ENCODE assay signal across 20 mouse cellular contexts in genomic region chr2:158602663-158603062, GRCm38 (mm10). TPM values are rescaled to one million over a fixed set of nuclear protein-coding genes. Genes with fewer than 3 reads are reported as not detected.
DNase-seq lines count a peak whose midpoint lies in the region; ATAC-seq and TF ChIP-seq lines count a peak whose summit lies in the region.
"Had no signal": no experiment of that assay in that cellular context is flagged by ENCODE, and none has a peak within 500 bp of the region (broad histone marks: within the 10 kb centered on the region; RNA-seq: fewer than 3 reads in every experiment).

No protein-coding gene starts in this region.

- WGBS in lung, embryonic 14.5 days = 14% methylated on average over 15 of the region's 15 CpGs
- WGBS in forebrain, postnatal 0 days = 16% methylated on average over 15 of the region's 15 CpGs
- 22% methylated on average over 15 of the region's 15 CpGs for WGBS in hindbrain, postnatal 0 days
- WGBS in neural tube, embryonic 14.5 days = 2% methylated on average over 15 of the region's 15 CpGs

- H3K36me3 ChIP-seq in lung, embryonic 14.5 days (ENCODE audit: insufficient read depth) = no peaks in the 10 kb centered on the region
- H3K36me3 ChIP-seq in forebrain, postnatal 0 days (ENCODE audit: insufficient read depth) = no peaks in the 10 kb centered on the region
- no peaks in the 10 kb centered on the region for H3K36me3 ChIP-seq in hindbrain, postnatal 0 days (ENCODE audit: insufficient read depth, low read length)
- no peaks in the 10 kb centered on the region for H3K36me3 ChIP-seq in neural tube, embryonic 14.5 days (ENCODE audit: control insufficient read depth, insufficient read depth, low read length)
- H3K36me3 ChIP-seq: limb, embryonic 15.5 days had no signal

- DNase-seq in lung, embryonic 14.5 days = no peak
- DNase-seq in lung, postnatal 36 days = no peak
- no peak for DNase-seq in forebrain, postnatal 0 days
- DNase-seq in hindbrain, postnatal 0 days (ENCODE audit: low spot score) = peak; percentile 43
- no peak for DNase-seq in gastrocnemius, postnatal 14 days
- DNase-seq in lung, postnatal 25 days (ENCODE audit: low spot score) = no peak
- DNase-seq: cerebellum, postnatal 36 days; lung, postnatal 10 days had no signal

- no peak overlapping the region for H3K4me2 ChIP-seq in lung, embryonic 14.5 days
- H3K4me2 ChIP-seq in forebrain, postnatal 0 days (ENCODE audit: low read depth) = peak overlapping the region; percentile 32
- H3K4me2 ChIP-seq in hindbrain, postnatal 0 days (ENCODE audit: low read depth, low read length) = no peak overlapping the region
- peak overlapping the region; percentile 23; the same call in 1 of the 2 replicates for H3K4me2 ChIP-seq in neural tube, embryonic 14.5 days (ENCODE audit: low read depth, low read length)
- H3K4me2 ChIP-seq: heart, embryonic 11.5 days; limb, embryonic 15.5 days had no signal

- intact Hi-C loops in gastrocnemius, postnatal 14 days (cut with DNase I; ENCODE audit: low total_unique reads) = no loop called here

- no peak for TF ChIP-seq CTCF in lung, embryonic 14.5 days (IDR thresholded peaks at IDR 0.05; ENCODE audit: low read depth)
- no peak for TF ChIP-seq CTCF in forebrain, postnatal 0 days (IDR thresholded peaks at IDR 0.05; ENCODE audit: low read depth)
- TF ChIP-seq CTCF in hindbrain, postnatal 0 days (IDR thresholded peaks at IDR 0.05; ENCODE audit: low read depth) = no peak

- H3K4me1 ChIP-seq in lung, embryonic 14.5 days (ENCODE audit: insufficient read depth) = no peaks in the 10 kb centered on the region
- H3K4me1 ChIP-seq in forebrain, postnatal 0 days (ENCODE audit: insufficient read depth) = peaks cover 4% of the 10 kb centered on the region; the same call in 1 of the 2 replicates
- no peaks in the 10 kb centered on the region; the same call in 1 of the 2 replicates for H3K4me1 ChIP-seq in hindbrain, postnatal 0 days (ENCODE audit: insufficient read depth, low read length)
- peaks cover 9% of the 10 kb centered on the region for H3K4me1 ChIP-seq in neural tube, embryonic 14.5 days (ENCODE audit: control insufficient read depth, insufficient read depth, low read length)
- H3K4me1 ChIP-seq: limb, embryonic 15.5 days had no signal

- H3K9me3 ChIP-seq in lung, embryonic 14.5 days (ENCODE audit: low read depth, low read length) = no peaks in the 10 kb centered on the region
- H3K9me3 ChIP-seq in forebrain, postnatal 0 days (ENCODE audit: low read length) = no peaks in the 10 kb centered on the region
- no peaks in the 10 kb centered on the region for H3K9me3 ChIP-seq in hindbrain, postnatal 0 days (ENCODE audit: low read length)
- no peaks in the 10 kb centered on the region for H3K9me3 ChIP-seq in neural tube, embryonic 14.5 days (ENCODE audit: control insufficient read depth, low read length)
- H3K9me3 ChIP-seq: limb, embryonic 15.5 days had no signal

- no peak overlapping the region for H3K27ac ChIP-seq in lung, embryonic 14.5 days (ENCODE audit: low read depth)
- H3K27ac ChIP-seq in forebrain, postnatal 0 days (ENCODE audit: low read depth, low read length) = peak overlapping the region; percentile 29; the same call in 1 of the 2 replicates
- H3K27ac ChIP-seq in hindbrain, postnatal 0 days = peak overlapping the region; percentile 11; the same call in 1 of the 2 replicates
- H3K27ac ChIP-seq in neural tube, embryonic 14.5 days (ENCODE audit: low read depth, low read length) = 0 out of 2 replicates have a peak overlapping the region, but pooled peaks have one; percentile 44
- H3K27ac ChIP-seq: kidney, postnatal 0 days; limb, embryonic 15.5 days had no signal

- peaks cover 27% of the 10 kb centered on the region for H3K27me3 ChIP-seq in lung, embryonic 14.5 days (ENCODE audit: insufficient read depth, low read length)
- H3K27me3 ChIP-seq in forebrain, postnatal 0 days (ENCODE audit: insufficient read depth, low read length) = no peaks in the 10 kb centered on the region
- H3K27me3 ChIP-seq in hindbrain, postnatal 0 days (ENCODE audit: insufficient read depth, low read length) = peaks cover 9% of the 10 kb centered on the region
- H3K27me3 ChIP-seq in neural tube, embryonic 14.5 days (ENCODE audit: control insufficient read depth, insufficient read depth, low read length) = peaks cover 3% of the 10 kb centered on the region

- H3K9ac ChIP-seq in lung, embryonic 14.5 days = no peak overlapping the region
- peak overlapping the region; percentile 6; the same call in 1 of the 2 replicates for H3K9ac ChIP-seq in forebrain, postnatal 0 days
- H3K9ac ChIP-seq in hindbrain, postnatal 0 days (replicated peaks; ENCODE audit: low read length) = no peak overlapping the region
- 0 out of 2 replicates have a peak overlapping the region, but pooled peaks have one; percentile 21 for H3K9ac ChIP-seq in neural tube, embryonic 14.5 days (replicated peaks; ENCODE audit: low read depth, low read length)
- H3K9ac ChIP-seq: limb, embryonic 15.5 days had no signal

- peak; percentile 41; the same call in 1 of the 2 replicates for ATAC-seq in lung, embryonic 14.5 days (ENCODE audit: insufficient read depth)
- no peak for ATAC-seq in forebrain, postnatal 0 days
- peak; percentile 53 for ATAC-seq in hindbrain, postnatal 0 days
- ATAC-seq in neural tube, embryonic 14.5 days (ENCODE audit: low read depth) = peak; percentile 54; the same call in 1 of the 2 replicates
- ATAC-seq: Patski had no signal

- no peak overlapping the region for H3K4me3 ChIP-seq in lung, embryonic 14.5 days (ENCODE audit: low read depth, low read length)
- no peak overlapping the region for H3K4me3 ChIP-seq in forebrain, postnatal 0 days (ENCODE audit: low read depth, low read length)
- H3K4me3 ChIP-seq in hindbrain, postnatal 0 days (ENCODE audit: low read length) = no peak overlapping the region
- no peak overlapping the region for H3K4me3 ChIP-seq in neural tube, embryonic 14.5 days (ENCODE audit: low read depth, low read length)
- H3K4me3 ChIP-seq: limb, embryonic 15.5 days had no signal

RNA-seq across cellular contexts. Expression of gene Slc32a1, which starts 7.9 kb away (rescaled TPM):
- not detected in 2 replicates for polyA plus RNA-seq in lung, embryonic 14.5 days (2014; fragmentation: Nextera tagmentation; extraction: Ambion mirVana)
- total RNA-seq in forebrain, postnatal 0 days (2014; rRNA removed) = 23.5 and 37.4 TPM in 2 replicates
- 7.4 and 10.8 TPM in 2 replicates for polyA plus RNA-seq in forebrain, postnatal 0 days (2015; fragmentation: Nextera tagmentation; extraction: Ambion mirVana)
- total RNA-seq in hindbrain, postnatal 0 days (2014; rRNA removed) = 70.4 and 79.8 TPM in 2 replicates
- polyA plus RNA-seq in hindbrain, postnatal 0 days (2015; fragmentation: Nextera tagmentation; extraction: Ambion mirVana) = 16.5 and 16.7 TPM in 2 replicates
- polyA plus RNA-seq in neural tube, embryonic 14.5 days (2014; fragmentation: Nextera tagmentation; extraction: Ambion mirVana) = 9.2 and 10.7 TPM in 2 replicates
- total RNA-seq in gastrocnemius, postnatal 14 days (2021) = not detected
- total RNA-seq: adrenal gland, adult 18-20 months; gastrocnemius, adult 18-20 months; hematopoietic stem cell, adult 5-6 weeks; monocyte, adult 5-6 weeks had no signal
- polyA plus RNA-seq: kidney, postnatal 0 days; limb, embryonic 15.5 days; Patski; small intestine, adult 2 months; stomach, embryonic 16.5 days; urinary bladder, adult 2 months had no signal

RNA-seq across cellular contexts. Expression of gene Actr5, which starts 22.0 kb away (rescaled TPM):
- 12.5 and 15.5 TPM in 2 replicates for polyA plus RNA-seq in lung, embryonic 14.5 days (2014; fragmentation: Nextera tagmentation; extraction: Ambion mirVana)
- 16.5 and 30.8 TPM in 2 replicates for total RNA-seq in forebrain, postnatal 0 days (2014; rRNA removed)
- 8.0 and 8.2 TPM in 2 replicates for polyA plus RNA-seq in forebrain, postnatal 0 days (2015; fragmentation: Nextera tagmentation; extraction: Ambion mirVana)
- total RNA-seq in hindbrain, postnatal 0 days (2014; rRNA removed) = 18.0 and 25.4 TPM in 2 replicates
- 8.0 and 8.6 TPM in 2 replicates for polyA plus RNA-seq in hindbrain, postnatal 0 days (2015; fragmentation: Nextera tagmentation; extraction: Ambion mirVana)
- polyA plus RNA-seq in neural tube, embryonic 14.5 days (2014; fragmentation: Nextera tagmentation; extraction: Ambion mirVana) = 12.9 TPM in 2 replicates
- 1 to 10 TPM; 3.2 to 4.1 TPM for total RNA-seq in gastrocnemius, postnatal 14 days (2021)

Comparison
In these comparisons a context has a peak if more than half of its experiments do, and no peak if none do; other contexts are left out.
1. H3K4me2 ChIP-seq: peak in forebrain, postnatal 0 days (single experiment) and neural tube, embryonic 14.5 days (single experiment); none in lung, embryonic 14.5 days (single experiment) and hindbrain, postnatal 0 days (single experiment).
2. H3K9ac ChIP-seq: peak in forebrain, postnatal 0 days (single experiment) and neural tube, embryonic 14.5 days (single experiment); none in lung, embryonic 14.5 days (single experiment) and hindbrain, postnatal 0 days (single experiment).